Mouse (Mus musculus) Patski (cell line): ENCODE results near the gene Epha10. TPM values are rescaled to one million over a fixed set of nuclear protein-coding genes. Genes with fewer than 3 reads are reported as not detected.

Experiments used
- ATAC-seq: fragments of 100-300 bp; one replicate; pipeline ENCODE4 v1.8.0; 2021
- CTCF ChIA-PET: fragments of 350-600 bp; sonication (Branson Sonifier 250); formaldehyde crosslinking; loops from one replicate; lab custom pipeline; 2022; ENCODE audit warnings: inconsistent platforms; lab: Charles Lee
- POLR2A ChIA-PET: fragments of 350-600 bp; sonication (Branson Sonifier 250); formaldehyde crosslinking; loops from one replicate; lab custom pipeline; 2022; ENCODE audit warnings: antibody characterized with exemption, inconsistent platforms; lab: Charles Lee
- DNase-seq: peaks from one replicate; pipeline ENCODE4 v3.0.0-alpha.2; 2011; ENCODE audit warnings: low read depth, low spot score
- H3K27me3 ChIP-seq: fragments of 371-371 bp; one replicate; pipeline ENCODE4 v1.5.1; 2021
- CTCF ChIP-seq: fragments of 100-300 bp; IDR thresholded peaks from one replicate; pipeline ENCODE4 v1.5.1; 2021
- in situ Hi-C: fragments of 300-500 bp; cut with MboI; formaldehyde crosslinking; loops from 3 replicates; pipeline ENCODE4 v1.11.1; 2018; ENCODE audit warnings: low pct_unique_long_range_greater_than_20kb, mixed read lengths
- polyA plus RNA-seq: library from polyadenylated mRNA; unstranded; gene quantifications from one replicate; pipeline ENCODE4 v1.2.3, GENCODE M21; 2021

Epha10 gene
- polyA plus RNA-seq, result not detected

DNA sequence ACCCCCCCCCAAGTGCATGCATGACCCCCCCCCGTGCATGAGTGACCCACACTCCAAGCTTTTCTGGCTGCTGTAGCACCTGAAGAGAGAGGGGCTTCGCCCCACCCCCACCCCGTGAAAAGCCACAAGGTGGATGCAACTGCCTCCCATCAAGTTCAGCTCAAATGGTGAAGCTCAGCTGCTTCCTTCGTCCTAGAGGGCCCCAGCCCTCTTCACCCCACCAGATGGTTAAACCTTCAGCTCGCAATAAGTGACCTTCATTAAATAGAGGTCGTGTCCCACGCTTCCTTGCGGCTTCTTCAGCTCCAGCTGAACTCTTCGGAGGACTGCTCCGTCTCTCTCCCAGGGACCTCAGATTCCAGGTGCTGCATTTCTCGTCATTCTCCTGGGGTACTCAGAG, at the start of gene Epha10:
TSS of gene Epha10 (plus strand) at position 301 of the 400 bp plus-strand sequence.
- no peak for ATAC-seq
- ChIA-PET CTCF (no interaction called here), POLR2A (interaction anchor here (0.6 kb wide), 1 partner anchor 410 kb away, joined by 6 read pairs; no protein-coding TSS in a partner anchor)
- TF ChIP-seq CTCF, result no peak
- peaks cover 20% of the 10 kb centered on the region for H3K27me3 ChIP-seq
- no peak for DNase-seq
- in situ Hi-C loops, result no loop called here

DNA sequence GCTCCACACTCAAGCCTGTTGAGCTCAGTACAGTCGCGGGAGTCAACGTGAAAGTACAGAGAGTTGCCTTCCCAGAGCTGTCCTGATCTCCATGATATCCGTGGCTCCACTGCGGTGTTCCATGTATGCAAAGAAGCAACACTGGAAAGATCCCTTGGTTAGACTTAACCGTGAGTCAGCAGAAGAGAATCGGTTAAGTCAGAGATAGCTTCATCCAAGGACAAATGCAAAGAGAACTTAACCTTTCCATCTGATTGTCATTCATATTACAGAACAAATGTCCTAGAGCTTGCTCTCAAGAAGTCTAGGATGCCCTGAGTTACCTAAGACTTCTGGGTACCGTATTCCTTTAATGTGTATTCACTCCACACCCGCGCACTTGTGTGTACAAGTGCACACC, 47.9 kb upstream of the Epha10 start:
- in situ Hi-C loops, result no loop called here
- no peaks in the 10 kb centered on the region for H3K27me3 ChIP-seq
- no peak for TF ChIP-seq CTCF
- DNase-seq (no peak), ATAC-seq (no peak)
- POLR2A ChIA-PET, result interaction anchor here (1.2 kb wide), 1 partner anchor 20 kb away, joined by 3 read pairs; no protein-coding TSS in a partner anchor
- CTCF ChIA-PET, result no interaction called here

DNA sequence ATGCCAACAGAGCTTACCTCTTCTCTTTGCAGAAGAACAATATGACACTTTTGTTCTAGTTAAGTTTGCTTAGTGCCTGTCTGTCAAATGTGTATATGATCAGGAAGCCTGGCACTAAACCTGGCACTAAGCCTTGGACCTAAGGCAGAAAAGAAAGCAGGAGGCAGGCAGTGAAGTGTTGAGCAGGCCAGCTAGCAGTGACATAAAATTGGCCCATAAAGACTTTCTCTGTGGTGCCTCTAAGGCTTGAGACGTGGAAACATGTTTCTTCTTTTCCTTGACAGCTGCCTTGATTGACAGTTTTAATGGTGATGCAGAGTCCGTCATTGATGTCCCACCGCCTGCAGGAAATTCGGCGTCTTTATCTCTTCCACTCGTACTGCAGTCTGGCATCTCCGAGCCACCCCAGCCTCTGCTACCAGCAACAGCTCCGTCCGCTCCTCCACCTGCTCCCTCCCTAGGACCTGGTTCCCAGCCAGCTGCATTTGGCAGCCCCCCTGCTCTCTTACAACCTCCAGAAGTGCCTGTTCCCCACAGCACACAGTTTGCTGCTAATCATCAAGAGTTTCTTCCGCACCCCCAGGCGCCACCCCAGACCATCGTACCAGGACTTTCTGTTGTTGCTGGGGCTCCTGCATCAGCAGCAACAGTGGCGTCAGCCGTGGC, 42.5 kb upstream of the Epha10 start:
- in situ Hi-C loops, result no loop called here
- DNase-seq (no peak), ATAC-seq (no peak)
- no peaks in the 10 kb centered on the region for H3K27me3 ChIP-seq
- CTCF ChIA-PET, result interaction anchor here (0.7 kb wide), 1 partner anchor 17 kb away, joined by 3 read pairs; no protein-coding TSS in a partner anchor
- POLR2A ChIA-PET, result no interaction called here
- TF ChIP-seq CTCF, result no peak

DNA sequence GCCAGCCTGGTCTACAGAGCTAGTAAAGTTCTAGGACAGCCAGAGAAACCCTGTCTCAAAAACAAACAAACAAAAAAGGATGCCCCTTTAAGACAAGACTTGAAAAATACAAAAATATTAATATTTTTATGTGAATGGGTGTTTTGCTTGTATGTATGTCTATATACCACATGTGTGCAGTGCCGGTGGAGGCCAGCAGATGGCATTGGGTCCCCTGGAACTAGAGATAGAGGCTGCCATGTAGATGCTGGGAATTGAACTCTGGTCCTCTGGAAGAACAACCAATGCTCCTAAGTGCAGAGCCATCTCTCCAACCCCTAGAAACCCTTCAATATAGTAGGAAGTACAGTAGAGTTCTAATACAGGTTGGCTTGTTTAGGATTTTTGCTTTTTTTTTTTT, 39.7 kb upstream of the Epha10 start:
- no peak for DNase-seq
- CTCF ChIA-PET, result no interaction called here

DNA sequence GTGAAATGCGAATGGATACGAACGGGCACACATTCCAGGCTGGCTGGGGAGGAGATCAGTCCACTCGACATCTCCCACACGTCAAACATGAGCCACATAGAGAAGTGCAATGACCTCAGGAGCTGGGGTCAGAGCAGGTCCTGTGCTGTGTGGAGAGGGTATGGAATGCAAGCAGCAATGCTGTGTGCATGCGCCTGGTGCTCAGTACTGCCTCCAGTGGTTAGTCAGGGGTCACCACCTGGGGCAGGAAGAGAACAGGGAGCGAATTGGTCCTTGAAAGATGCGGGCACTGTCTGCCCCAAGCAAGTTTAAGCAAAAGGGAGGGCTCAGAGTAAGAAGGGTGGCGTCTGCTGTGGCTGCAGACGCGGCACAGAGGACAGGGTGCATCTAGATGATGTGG, 37.2 kb upstream of the Epha10 start:
- DNase-seq (no peak), ATAC-seq (peak; percentile 48)
- ChIA-PET POLR2A (no interaction called here), CTCF (interaction anchor here (0.6 to 1.2 kb wide), 2 partner anchors 16 to 640 kb away, joined by 3 read pairs; no protein-coding TSS in a partner anchor)
- no peak for TF ChIP-seq CTCF
- no peaks in the 10 kb centered on the region for H3K27me3 ChIP-seq
- in situ Hi-C loops, result no loop called here

More for the DNA sequence above, 39.7 kb upstream of the Epha10 start:
- TF ChIP-seq CTCF, result no peak
- in situ Hi-C loops, result no loop called here
- no peaks in the 10 kb centered on the region for H3K27me3 ChIP-seq
- POLR2A ChIA-PET, result no interaction called here
- ATAC-seq, result no peak

DNA sequence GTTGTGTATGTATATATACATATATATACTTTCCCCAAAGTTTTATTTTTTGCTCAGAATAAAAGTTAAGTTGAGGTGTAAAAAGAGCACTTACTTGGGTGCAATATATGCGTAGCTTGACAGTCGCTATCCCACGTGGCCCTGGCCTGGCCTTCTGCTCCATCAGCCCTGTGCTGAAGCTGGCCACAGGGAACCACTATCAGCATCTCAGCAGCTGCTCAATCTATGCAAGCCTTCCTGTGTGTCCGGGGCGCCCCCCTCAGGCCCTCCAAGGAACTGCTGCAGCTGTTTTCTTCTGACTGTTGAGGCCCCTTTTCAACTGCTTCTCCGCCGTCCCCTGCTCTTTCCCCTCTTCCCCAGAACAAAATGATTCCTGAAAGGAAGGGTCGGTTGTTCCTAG, 33.1 kb upstream of the Epha10 start:
- H3K27me3 ChIP-seq, result no peaks in the 10 kb centered on the region
- in situ Hi-C loops, result no loop called here
- ChIA-PET POLR2A (interaction anchor here (1.0 kb wide), 1 partner anchor 38 kb away, joined by 3 read pairs; no protein-coding TSS in a partner anchor), CTCF (interaction anchor here (1.2 kb wide), 1 partner anchor 45 kb away, joined by 3 read pairs; no protein-coding TSS in a partner anchor)
- ATAC-seq (no peak), DNase-seq (no peak)
- no peak for TF ChIP-seq CTCF

DNA sequence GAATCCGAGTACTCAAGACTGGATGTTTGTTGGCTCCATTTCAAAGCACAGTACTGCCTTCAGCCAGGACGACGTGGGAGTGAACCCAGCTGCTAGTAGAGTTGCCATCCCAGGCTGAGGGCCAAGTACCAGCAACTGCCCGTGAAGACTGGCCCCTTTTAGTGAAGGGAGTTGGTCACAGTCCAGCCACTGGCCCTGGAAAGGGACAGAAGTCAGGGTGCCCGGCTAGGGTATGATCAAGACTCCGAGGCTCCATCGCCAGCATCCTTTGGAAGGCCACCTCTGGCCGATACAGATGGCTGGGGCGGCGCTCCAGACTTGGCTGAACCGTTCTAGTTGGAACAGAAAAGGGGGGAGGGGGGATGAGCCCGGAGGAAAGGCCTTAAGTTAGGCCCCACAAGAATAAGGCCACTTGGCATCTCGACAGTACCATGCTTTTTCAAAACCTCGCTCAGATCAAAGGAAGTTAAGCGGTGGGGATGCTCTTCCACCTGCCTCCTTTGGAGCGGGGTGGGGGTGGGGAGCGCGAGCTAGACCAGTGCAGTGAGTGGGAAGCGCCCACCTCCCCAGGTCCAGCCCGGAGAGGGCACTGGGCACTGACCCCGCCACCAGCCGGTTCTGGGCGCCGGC, 31.0 kb upstream of the Epha10 start:
- TF ChIP-seq CTCF, result no peak
- H3K27me3 ChIP-seq, result no peaks in the 10 kb centered on the region
- ChIA-PET CTCF (no interaction called here), POLR2A (interaction anchor here (0.7 to 1.5 kb wide), 2 partner anchors 9 to 47 kb away, joined by 3 to 6 read pairs; partner anchors contain the start of gene Mtf1)
- no peak for DNase-seq
- no peak for ATAC-seq
- in situ Hi-C loops, result loop anchor here (10.0 kb wide), 1 partner anchor 215 kb away; the partner anchor contains the start of genes Dnali1 and Snip1

DNA sequence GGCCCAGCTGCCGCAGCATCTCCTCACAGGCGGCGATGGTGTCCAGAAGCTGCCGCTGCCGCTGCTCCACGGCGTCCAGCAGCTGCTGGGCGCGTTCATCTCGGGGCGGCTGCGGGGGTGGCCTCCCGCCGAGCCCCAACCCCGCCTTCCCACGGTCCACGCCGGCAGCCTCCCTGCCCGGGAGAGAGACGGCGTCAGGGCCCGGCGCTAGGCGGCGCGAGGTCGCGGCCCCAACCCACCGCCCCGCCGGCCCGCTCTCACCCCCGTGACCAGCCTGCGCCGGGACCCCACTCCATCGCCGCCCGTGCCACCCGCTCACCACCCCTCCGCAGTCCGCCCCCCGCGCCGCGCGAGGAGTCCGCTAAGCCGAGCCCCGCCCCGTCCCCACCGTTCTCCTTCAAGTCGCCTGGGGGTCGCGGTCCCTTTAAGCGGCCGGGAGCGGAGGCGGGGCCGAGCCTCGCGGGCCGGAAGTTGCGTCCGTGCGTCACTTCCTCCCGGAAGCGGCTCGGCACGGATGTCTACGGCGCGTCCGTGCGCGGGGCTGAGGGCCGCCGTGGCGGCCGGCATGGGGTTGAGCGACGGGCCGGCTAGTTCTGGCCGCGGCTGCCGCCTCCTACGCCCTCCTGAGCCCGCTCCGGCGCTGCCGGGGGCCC, 30.3 kb upstream of the Epha10 start, which contains the start of gene Yrdc:
TSS of gene Yrdc (plus strand) at position 419 of the 653 bp plus-strand sequence.
- ATAC-seq (peak; percentile 79), DNase-seq (peak; percentile 51)
- TF ChIP-seq CTCF, result no peak
- in situ Hi-C loops, result loop anchor here (10.0 kb wide), 1 partner anchor 214 kb away; the partner anchor contains the start of genes Dnali1 and Snip1
- no peaks in the 10 kb centered on the region for H3K27me3 ChIP-seq
- ChIA-PET POLR2A (interaction anchor here (0.7 to 1.5 kb wide), 2 partner anchors 9 to 48 kb away, joined by 3 to 6 read pairs; partner anchors contain the start of gene Mtf1), CTCF (no interaction called here)

DNA sequence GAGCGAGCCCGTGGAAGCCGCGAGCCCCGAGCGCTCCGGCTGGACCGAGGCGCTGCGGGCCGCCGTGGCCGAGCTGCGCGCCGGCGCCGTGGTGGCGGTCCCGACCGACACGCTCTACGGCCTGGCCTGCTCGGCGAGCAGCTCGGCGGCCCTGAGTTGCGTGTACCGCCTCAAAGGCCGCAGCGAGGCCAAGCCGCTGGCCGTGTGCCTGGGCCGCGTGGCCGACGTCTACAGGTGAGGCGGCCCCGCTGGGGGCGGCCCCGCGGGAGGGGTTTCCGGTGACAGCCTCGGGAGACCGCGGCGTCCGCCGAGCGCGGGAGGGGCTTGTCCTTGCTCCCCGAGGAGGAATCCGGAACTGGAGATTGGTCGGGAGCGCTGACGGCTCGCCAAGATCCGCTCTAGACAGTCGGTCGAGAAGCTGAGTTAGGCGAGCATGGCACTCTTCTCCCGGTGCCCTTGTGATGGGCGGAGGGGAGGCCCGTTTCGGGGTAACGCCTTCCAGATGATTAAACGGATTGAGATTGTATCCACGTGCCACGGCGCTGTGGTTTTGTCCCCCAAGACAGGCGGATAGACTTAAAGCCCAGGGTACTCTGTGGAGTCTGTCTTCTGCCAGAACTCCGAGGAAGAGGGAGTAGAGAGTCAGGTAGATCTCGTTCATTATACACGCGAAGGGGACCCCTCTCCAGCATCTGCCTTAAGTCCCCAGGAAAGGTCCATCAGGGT, 29.6 kb upstream of the Epha10 start, which contains the start of gene 1110065P20Rik:
TSS of gene 1110065P20Rik (minus strand) at position 264 of the 726 bp plus-strand sequence.
- ChIA-PET POLR2A (interaction anchor here (0.6 kb wide), 1 partner anchor 1668 kb away, joined by 3 read pairs; the partner anchor contains the start of gene Hpcal4), CTCF (no interaction called here)
- no peak for TF ChIP-seq CTCF
- no peak for DNase-seq
- ATAC-seq, result peak; percentile 75
- H3K27me3 ChIP-seq, result no peaks in the 10 kb centered on the region
- in situ Hi-C loops, result loop anchor here (10.0 kb wide), 1 partner anchor 214 kb away; the partner anchor contains the start of genes Dnali1 and Snip1
